9 mouse cellular contexts compared by ENCODE assay signal in genomic region chr4:47050167-47050566, GRCm38 (mm10). TPM values are rescaled to one million over a fixed set of nuclear protein-coding genes. Genes with fewer than 3 reads are reported as not detected.
DNase-seq lines count a peak whose midpoint lies in the region; ATAC-seq and TF ChIP-seq lines count a peak whose summit lies in the region.
"Had no signal": no experiment of that assay in that cellular context is flagged by ENCODE, and none has a peak within 500 bp of the region (broad histone marks: within the 10 kb centered on the region; RNA-seq: fewer than 3 reads in every experiment).

No protein-coding gene starts in this region.

- no peak overlapping the region for H3K4me3 ChIP-seq in cerebellum, adult 2 months (replicated peaks; ENCODE audit: insufficient read depth, low read depth, low read length)
- no peak overlapping the region for H3K4me3 ChIP-seq in forebrain, postnatal 0 days (ENCODE audit: low read depth, low read length)
- H3K4me3 ChIP-seq: megakaryocyte, embryonic 14.5 days had no signal

- no peak for TF ChIP-seq POLR2A in cerebellum, adult 2 months (IDR thresholded peaks at IDR 0.05; ENCODE audit: borderline replicate concordance, insufficient read depth, low read length)

- H3K9ac ChIP-seq in forebrain, postnatal 0 days = no peak overlapping the region

- no peaks in the 10 kb centered on the region for H3K27me3 ChIP-seq in cerebellum, adult 2 months (ENCODE audit: control insufficient read depth, insufficient read depth, low read length)
- no peaks in the 10 kb centered on the region for H3K27me3 ChIP-seq in forebrain, postnatal 0 days (ENCODE audit: insufficient read depth, low read length)

- H3K4me1 ChIP-seq in cerebellum, adult 2 months (ENCODE audit: control insufficient read depth, insufficient read depth, low read length) = peaks cover 16% of the 10 kb centered on the region
- H3K4me1 ChIP-seq in forebrain, postnatal 0 days (ENCODE audit: insufficient read depth) = no peaks in the 10 kb centered on the region

- H3K36me3 ChIP-seq in forebrain, postnatal 0 days (ENCODE audit: insufficient read depth) = no peaks in the 10 kb centered on the region

- 0% methylated on average over 1 of the region's 1 CpGs for WGBS in cerebellum, adult 2 months
- 0% methylated on average over 1 of the region's 1 CpGs for WGBS in forebrain, postnatal 0 days

- DNase-seq in MEL-GATA-1-ER (ENCODE audit: extremely low read depth, low read depth) = peak; percentile 23
- DNase-seq in cerebellum, adult 2 months = peak; percentile 81 to 93
- peak; percentile 83 for DNase-seq in forebrain, postnatal 0 days
- DNase-seq in layer of hippocampus, adult 9-10 months (ENCODE audit: low spot score) = peak; percentile 84
- DNase-seq in lung, postnatal 10 days = peak; percentile 89
- DNase-seq in retina, adult 2 months (ENCODE audit: low read depth, low spot score) = peak; percentile 55
- peak; percentile 85 for DNase-seq in thymus, postnatal 25 days

- H3K9me3 ChIP-seq in forebrain, postnatal 0 days (ENCODE audit: low read length) = no peaks in the 10 kb centered on the region

- peak; percentile 87 for TF ChIP-seq CTCF in cerebellum, adult 2 months (IDR thresholded peaks at IDR 0.05; ENCODE audit: borderline replicate concordance, insufficient read depth, low read depth, low read length)
- TF ChIP-seq CTCF in forebrain, postnatal 0 days (IDR thresholded peaks at IDR 0.05; ENCODE audit: low read depth) = peak; percentile 97

- H3K4me2 ChIP-seq in forebrain, postnatal 0 days (ENCODE audit: low read depth) = no peak overlapping the region

- peak; percentile 78 for ATAC-seq in forebrain, postnatal 0 days
- peak; percentile 58 to 73 for ATAC-seq in hematopoietic stem cell, adult 5-6 weeks (replicated peaks in 1 of 2; ENCODE audit: insufficient read depth in 1 of 2, low FRiP score in 2 of 2, low TSS enrichment in 1 of 2, low read depth in 1 of 2, poor library complexity in 2 of 2, severe bottlenecking in 2 of 2)

- H3K27ac ChIP-seq in cerebellum, adult 2 months (ENCODE audit: insufficient read depth, low read length) = no peak overlapping the region
- H3K27ac ChIP-seq in forebrain, postnatal 0 days (ENCODE audit: low read depth, low read length) = no peak overlapping the region

RNA-seq across cellular contexts. Expression of gene Anks6, which starts 7.1 kb away (rescaled TPM):
- 17.2 and 19.5 TPM in 2 replicates for polyA plus RNA-seq in cerebellum, adult 2 months (2012; rRNA removed)
- total RNA-seq in forebrain, postnatal 0 days (2014; rRNA removed) = 9.0 and 11.0 TPM in 2 replicates
- polyA plus RNA-seq in forebrain, postnatal 0 days (2015; fragmentation: Nextera tagmentation; extraction: Ambion mirVana) = 2.1 TPM in 2 replicates
- 0.44 and 0.89 TPM in 2 replicates for total RNA-seq in hematopoietic stem cell, adult 5-6 weeks (2017)

RNA-seq across cellular contexts. Expression of gene Galnt12, which starts 41.5 kb away (rescaled TPM):
- 1.3 TPM in 2 replicates for polyA plus RNA-seq in cerebellum, adult 2 months (2012; rRNA removed)
- total RNA-seq in forebrain, postnatal 0 days (2014; rRNA removed) = 1.4 and 1.5 TPM in 2 replicates
- 0.84 and 1.2 TPM in 2 replicates for polyA plus RNA-seq in forebrain, postnatal 0 days (2015; fragmentation: Nextera tagmentation; extraction: Ambion mirVana)
- total RNA-seq in hematopoietic stem cell, adult 5-6 weeks (2017) = 12.7 and 17.6 TPM in 2 replicates

RNA-seq across cellular contexts. Expression of gene Gabbr2, which starts 58.5 kb away (rescaled TPM):
- polyA plus RNA-seq in cerebellum, adult 2 months (2012; rRNA removed) = 102 and 117 TPM in 2 replicates
- 51.8 and 65.3 TPM in 2 replicates for total RNA-seq in forebrain, postnatal 0 days (2014; rRNA removed)
- 6.4 and 14.7 TPM in 2 replicates for polyA plus RNA-seq in forebrain, postnatal 0 days (2015; fragmentation: Nextera tagmentation; extraction: Ambion mirVana)
- total RNA-seq in hematopoietic stem cell, adult 5-6 weeks (2017) = 0.13 and 0.25 TPM in 2 replicates

Comparison
In these comparisons a context has a peak if more than half of its experiments do, and no peak if none do; other contexts are left out.
1. DNase-seq: peak in every context shown above with its lines; median percentile 89 in lung, postnatal 10 days; 87 in cerebellum, adult 2 months; 85 in thymus, postnatal 25 days; 84 in layer of hippocampus, adult 9-10 months; 83 in forebrain, postnatal 0 days; 55 in retina, adult 2 months; 23 in MEL-GATA-1-ER.
2. RNA of gene Gabbr2, which starts 58.5 kb away (total RNA-seq): 51.8 to 65.3 TPM in forebrain, postnatal 0 days; 0.13 to 0.25 TPM in hematopoietic stem cell, adult 5-6 weeks; every median in the first group is over 10 times any median in the second.